Mouse (Mus musculus): ENCODE measurements around the gene Slc36a3.

- TF ChIP-seq HCFC1 (IDR thresholded peaks at IDR 0.05; ENCODE audit: borderline replicate concordance, insufficient read depth, low read length) = no peak
- no peak for TF ChIP-seq ZNF384 (IDR thresholded peaks at IDR 0.05; ENCODE audit: low read depth, low read length)
- no peak for TF ChIP-seq CHD2 (IDR thresholded peaks at IDR 0.05; ENCODE audit: low read depth, low read length)
- TF ChIP-seq MAFK (IDR thresholded peaks at IDR 0.05; ENCODE audit: insufficient read depth, low read depth, low read length) = no peak
These were observed 24.8 kb downstream of the Slc36a3 start for GRCm38 (mm10) chr11:55126663-55127062.

Data from ES-E14 (cell line).